Mouse (Mus musculus) embryo, embryonic 10.5 days (tissue): ENCODE results near the gene Smo.
A peak's percentile ranks its signal among the peaks of the same experiment; 100 is the strongest.

ENCODE experiments used
- DNase-seq: peaks from one replicate; pipeline ENCODE4 v3.0.0-alpha.2; 2015; ENCODE audit warnings: low spot score

The Smo gene

DNA sequence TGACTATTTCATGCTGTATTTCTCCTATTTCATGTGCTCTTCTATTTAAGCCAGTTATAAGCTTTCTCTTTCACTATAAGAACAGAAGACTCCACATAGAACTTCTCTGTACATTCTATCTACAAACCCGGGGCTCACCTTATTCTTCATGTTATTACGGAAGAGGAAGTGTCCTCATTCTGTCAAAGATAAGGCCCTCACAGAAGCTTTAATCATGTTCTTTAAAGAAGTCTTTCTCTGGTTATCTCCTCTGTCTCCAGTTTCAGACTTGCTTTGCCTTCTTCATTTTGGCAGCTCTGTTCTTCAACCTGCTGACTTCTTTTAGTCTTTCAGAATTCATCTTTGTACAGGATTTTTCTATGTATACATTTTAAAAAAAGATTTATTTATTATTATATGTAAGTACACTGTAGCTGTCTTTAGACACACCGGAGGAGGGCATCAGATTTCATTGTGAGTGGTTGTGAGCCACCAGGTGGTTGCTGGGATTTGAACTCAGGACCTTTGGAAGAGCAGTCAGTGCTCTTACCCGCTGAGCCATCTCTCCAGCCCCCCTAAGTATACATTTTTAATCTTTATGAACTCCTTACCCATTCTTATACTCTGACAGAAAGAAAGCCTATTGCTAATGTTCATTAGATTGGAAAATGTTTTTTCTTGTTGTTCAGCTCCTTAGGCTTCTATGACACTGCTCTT lies 41.4 kb downstream of the Smo start:
- no peak for DNase-seq

DNA sequence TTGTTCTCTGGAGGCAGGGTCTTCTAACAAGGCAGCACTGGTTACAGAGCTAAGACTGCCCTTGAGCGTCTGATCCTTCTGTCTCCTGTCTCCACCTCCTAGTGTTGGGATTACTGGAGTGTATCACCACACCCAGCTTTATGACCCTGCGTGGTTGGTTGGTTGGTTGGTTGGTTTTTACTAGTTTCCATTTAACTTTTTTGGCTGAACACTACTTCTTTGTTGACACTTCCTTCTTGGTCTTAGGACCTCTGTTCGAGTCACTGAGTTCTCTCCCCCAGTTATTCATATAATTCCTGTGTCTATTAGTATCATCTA lies 41.9 kb downstream of the Smo start:
- no peak for DNase-seq

DNA sequence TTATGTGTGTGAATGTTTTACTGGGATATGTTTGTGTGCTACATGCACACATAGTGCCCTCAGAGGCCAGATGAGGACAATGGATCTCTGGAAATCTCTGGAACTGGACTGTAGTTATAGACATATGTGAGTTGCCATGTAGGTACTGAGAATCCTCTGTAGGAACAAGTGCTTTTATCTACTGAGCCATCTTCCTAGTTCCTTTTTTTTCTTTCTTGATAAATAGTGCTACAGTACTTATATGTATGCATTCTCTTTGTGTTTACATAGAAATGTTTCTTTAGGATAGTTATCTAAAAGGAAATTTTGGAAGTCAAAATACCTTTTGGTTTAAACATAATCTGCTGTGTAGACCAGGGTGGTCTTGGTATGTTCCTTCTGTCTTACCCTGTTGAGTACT lies 44.8 kb downstream of the Smo start:
- DNase-seq, result no peak

DNA sequence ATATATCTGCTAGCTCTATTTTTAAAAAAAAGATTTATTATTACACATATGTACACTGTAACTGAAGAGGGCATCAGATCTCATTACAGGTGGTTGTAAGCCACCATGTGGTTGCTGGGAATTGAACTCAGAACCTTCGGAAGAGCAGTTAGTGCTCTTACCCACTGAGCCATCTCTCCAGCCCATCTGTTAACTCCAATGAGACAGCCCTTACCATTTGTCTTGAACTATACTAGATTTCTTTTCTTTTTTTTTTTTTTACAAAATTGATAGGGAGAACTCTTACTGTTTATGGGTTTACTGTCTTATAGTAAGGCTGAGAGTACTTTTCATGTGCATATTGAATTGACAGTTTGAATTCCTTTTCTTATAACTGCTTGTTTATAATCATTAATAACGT lies 45.3 kb downstream of the Smo start:
- DNase-seq, result no peak

DNA sequence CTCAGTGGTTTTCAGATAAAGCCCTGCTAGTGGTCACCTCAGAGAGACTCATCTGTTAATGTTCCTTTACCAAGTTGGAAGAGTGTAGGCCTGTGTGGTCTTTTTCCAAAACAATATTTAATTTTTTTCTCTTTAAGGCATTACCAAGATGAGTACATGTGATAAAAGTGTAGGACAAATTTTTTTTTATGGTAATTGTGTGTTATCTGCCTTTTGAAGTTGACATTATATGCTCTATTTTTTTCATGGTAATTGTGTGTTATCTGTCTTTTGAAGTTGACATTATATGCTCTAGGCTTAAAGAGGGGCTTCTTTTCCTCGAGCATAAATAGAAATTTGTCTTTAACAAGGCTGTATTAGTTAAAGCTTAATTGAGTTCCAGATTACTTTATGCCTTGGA lies 46.9 kb downstream of the Smo start:
- DNase-seq, result no peak

DNA sequence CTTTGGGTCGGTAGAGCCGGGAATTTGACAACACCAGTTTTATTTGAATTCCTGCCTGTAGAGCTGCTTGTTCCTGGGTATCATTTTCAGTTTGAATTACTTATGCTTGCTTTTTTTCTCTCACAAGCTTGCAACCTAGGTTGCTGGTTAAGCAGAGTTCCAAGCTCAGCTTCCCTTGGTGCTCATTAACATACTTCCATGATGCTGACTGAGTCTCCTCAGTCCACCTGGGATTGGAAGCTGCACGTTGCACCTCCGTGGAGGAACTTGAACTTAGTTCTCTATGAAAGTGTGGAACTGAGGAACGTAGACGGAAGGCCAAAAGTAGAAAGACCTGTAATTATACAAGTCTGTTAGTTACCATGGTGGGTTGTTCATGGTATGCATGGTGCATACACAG lies 48.7 kb downstream of the Smo start:
- DNase-seq, result no peak

DNA sequence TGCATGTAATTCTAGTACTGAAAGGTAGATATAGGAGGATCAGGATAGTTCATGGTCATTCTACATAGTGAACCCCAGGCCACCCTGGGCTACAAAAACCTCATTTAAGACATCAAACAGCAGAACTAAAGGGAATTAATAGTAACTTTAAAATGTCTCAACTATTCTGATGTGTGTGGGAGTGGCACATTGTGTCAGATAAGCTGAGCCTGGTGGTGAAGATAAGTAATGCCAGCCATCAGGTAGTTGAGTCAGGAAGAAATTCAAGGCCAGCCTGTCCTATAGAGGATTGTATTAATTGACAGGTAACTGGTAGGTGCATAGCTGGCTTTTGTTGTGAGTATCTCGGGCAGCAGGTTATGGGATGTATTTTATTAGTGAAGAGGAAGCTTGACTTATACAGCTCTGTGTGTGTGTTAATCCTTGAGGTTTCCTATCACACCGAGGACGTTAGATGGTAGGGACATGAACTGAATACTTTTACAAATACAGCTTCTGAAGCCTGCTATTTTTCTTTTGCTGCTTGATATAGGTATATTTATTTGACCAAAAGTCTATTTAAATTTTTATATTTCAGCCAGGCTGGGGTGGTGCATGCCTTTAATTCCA lies 49.2 kb downstream of the Smo start:
- DNase-seq, result no peak

DNA sequence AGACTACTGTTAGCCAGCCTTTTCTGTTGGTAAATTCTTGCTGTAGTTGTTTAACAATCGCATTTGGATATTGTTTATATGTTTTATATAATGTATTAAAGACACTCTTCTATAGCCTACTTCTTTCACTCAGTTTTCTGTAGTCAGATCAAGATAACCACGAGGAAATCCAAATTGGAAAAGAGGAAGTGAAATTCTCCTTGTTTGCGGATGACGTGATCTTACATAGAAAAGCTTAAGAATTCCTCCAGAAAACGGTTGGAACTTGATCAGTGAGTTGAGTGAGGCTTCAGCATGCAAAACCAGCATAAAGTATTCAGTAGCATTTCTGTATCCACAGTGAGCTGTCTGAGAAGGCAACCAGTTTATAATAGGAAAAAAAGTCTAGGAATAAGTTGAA lies 50.5 kb downstream of the Smo start:
- no peak for DNase-seq

DNA sequence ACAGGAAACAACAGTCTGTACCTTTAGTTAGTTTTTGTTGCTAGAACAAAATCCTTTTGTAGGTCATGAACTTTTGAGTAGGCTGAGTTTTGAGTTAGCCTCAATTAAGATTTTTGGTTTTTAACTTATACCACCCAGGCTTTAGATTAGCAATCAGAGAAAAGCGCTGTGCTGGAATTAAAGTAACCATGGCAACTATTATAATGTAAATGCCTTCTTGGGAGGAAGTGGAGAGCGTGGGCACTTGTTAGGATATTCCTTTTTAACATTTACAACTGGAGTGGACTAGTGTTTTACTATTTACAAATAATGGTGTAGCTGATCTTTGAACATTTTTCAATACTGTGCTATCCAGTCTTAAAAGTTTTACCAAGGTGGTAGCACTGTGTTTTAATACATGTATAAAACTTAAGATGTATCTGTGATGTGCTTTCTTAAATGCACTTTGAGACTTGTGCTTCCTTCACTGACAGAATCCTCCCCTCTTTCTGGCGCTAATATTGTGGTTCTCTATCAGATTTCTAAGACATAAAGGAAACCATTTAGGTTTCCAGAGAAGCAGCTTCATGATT lies 53.6 kb downstream of the Smo start:
- peak; percentile 40 for DNase-seq

DNA sequence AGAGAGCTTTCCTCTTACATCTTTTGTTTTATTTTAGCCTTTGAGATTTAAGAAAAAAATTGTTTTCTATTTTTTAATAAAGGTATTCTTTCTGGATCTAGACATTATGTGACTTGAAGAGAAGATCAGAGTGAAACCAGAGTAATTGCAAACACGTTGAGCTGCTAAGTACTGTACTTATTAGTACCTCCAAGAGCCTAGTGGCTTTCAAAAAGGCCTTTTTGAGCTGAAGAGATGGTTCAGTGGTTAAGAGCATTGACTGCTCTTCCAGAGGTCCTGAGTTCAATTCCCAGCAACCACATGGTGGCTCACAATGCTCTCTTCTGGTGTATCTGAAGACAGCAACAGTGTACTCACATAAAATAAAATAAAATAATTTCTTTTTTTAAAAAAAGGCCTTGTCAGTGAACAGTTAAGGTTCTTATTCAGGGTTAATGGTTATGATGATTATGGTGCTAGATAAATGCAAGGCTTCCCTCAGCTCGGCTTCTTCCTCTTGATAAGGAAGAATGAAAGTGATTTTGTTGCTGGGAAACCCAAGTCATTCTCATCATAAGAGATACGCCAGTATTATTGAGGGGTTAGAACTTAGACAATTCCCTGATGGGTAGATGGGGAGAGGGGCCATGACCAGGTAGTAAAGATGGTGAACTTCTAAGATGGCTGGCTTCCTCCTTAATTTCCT lies 54.9 kb downstream of the Smo start:
- no peak for DNase-seq

DNA sequence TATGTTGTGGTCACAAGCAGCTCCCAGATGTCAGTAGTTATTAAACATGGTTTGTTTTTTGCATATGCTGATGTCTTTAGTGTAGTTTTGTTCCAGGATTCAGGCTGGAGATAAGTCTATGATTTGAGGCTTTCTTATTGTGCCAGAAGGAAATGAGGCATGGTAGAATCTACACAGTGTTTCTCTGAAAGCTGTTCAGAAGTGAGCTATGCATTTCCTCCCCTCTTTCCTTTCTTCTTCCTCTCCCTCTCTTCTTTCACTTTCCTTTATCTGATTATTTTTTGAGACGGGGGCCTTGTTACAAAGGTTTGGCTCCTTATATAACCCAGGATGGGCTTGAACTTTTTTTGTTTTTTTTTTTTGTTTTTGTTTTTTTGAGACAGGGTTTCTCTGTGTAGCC lies 58.2 kb downstream of the Smo start:
- DNase-seq, result no peak

DNA sequence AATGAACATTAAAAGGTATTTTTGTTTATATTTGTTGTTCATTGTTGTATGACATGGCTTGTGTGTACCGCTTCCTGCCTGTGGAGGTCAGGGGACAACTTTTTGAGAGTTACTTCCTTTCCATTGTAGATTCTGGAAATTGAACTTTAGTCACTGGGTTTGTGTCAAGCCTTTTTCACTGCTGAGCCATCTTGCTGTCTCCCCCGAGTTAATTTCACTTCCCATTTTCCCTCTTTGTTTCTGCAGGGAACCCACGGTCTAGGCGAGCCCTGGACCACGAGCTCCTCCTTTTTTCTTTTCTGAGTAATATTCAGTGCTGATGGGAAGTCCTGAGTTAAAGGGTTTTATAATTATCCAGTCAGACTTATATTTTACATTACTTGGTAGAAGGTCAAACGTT lies 59.3 kb downstream of the Smo start:
- no peak for DNase-seq

DNA sequence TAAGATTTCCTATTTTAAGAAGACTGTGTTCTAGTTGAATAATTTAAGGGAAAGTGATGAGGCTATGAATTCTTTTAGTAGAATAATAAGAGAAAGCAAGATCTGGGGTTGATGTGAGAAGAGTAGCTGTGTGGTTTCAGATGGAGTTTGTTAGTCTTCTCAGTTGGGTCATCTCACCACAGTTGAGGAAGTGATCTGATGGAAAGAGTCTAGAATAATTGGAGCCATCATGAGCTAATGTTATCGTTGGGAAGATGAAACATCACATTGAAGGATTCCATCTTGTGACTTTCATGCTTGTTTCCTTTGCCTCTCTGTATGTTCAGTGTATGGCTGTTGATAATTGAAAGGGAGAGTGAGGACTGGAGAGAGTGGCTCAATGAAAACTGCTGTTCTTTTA lies 67.7 kb downstream of the Smo start:
- no peak for DNase-seq

DNA sequence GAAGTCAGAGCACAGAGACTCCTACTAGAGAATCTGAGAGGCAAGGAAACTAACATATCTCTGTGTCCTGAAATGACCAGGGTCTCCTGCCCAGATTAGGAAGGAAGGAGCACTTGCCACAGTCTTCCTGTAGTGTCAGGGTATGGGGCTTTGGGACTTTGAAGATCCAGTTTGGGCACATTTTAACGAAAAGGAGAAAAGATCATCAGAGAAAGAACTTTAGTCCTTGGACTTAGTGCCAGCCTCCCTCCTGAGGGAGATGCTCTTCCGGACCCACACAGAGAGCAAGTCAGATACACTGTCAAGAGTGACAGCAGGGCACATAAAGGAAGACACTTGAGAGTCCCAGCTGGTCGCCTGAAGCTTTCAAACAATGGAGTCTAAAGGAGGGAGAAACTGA lies 68.7 kb downstream of the Smo start:
- DNase-seq, result no peak

DNA sequence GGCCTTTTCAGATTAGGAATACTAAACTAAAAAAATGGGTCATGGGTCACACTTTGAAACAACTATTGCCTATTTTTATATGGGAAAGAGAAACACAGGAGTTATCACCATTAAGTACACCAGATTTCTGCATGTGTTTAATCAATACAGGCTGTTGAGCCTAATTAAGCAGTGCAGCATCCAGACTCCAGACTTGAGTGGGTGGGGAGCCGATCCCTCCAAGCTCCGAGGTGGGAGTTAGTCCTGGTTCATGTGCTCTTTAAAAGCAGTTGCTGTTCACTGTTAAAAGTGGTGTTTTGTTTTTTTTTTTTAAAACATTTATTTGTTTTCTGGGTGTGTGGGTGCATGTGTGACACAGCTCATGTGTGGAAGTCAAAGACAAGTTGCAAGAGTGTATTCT lies 70.1 kb downstream of the Smo start:
- no peak for DNase-seq
